Mouse (Mus musculus): Measurements from ENCODE around the gene Xylt1.

The Xylt1 gene

DNA sequence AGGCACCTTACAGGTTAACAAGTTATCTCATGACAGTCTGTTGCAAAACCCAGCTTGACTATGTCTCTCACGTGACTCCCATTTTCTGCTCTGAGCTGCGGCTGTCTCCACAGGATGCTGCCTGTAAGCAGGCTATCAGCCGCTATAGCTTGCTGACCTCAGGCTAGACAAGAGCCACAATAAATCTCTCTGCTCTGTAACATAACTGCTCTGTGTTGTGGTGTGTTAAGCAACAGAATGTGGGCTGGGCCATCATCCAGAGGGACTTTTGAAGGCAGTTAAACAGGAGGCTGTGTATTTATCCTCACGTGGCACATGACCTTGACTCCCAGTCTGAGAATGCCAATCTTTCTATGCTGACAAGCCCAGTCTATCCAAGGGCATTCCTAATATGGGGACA, 136.1 kb downstream of the Xylt1 start:
- no peak for DNase-seq (ENCODE audit: low spot score)

DNA sequence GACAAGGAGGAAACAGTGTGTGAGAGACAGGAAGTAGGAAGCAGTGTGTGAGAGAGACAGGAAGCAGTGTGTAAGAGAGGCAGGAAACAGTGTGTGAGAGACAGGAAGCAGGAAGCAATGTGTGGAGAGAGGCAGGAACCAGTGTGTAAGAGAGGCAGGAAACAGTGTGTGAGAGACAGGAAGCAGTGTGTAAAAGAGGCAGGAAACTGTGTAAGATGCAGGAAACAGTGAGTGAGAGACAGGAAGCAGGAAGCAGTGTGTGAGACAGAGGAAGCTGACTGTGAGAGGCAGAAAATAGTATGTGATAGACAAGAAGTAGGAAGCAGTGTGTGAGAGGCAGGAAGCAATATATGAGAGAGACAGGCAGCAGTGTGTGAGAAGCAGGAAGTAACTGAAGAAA, 140.6 kb downstream of the Xylt1 start:
- no peak for DNase-seq (ENCODE audit: low spot score)

DNA sequence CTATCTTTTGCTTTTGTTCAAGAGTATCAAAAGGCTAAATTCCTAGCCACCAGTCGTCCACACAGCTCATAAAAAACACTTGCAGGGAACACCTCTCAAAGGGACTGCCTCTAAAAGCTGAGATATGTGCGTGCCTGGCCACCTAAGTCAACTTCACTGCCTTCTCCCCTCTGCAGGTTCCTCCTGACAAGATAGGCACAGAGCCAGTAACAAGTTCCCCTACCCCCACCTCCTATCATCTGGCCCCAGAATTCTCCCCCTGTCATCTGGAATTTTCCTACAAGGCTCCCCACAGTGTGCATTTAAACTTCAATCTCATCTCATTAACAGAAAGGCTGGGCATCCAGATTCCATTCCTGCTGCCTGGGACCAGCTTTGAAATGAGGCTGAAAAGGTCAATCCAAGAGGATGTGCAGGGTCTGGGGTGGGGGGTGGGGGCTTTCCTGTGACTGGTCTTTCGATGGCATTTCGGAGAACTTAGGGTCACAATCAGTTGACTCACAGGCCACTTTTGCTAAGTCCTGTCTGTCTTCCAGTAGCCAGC, 141.4 kb downstream of the Xylt1 start:
- DNase-seq (ENCODE audit: low spot score): no peak

DNA sequence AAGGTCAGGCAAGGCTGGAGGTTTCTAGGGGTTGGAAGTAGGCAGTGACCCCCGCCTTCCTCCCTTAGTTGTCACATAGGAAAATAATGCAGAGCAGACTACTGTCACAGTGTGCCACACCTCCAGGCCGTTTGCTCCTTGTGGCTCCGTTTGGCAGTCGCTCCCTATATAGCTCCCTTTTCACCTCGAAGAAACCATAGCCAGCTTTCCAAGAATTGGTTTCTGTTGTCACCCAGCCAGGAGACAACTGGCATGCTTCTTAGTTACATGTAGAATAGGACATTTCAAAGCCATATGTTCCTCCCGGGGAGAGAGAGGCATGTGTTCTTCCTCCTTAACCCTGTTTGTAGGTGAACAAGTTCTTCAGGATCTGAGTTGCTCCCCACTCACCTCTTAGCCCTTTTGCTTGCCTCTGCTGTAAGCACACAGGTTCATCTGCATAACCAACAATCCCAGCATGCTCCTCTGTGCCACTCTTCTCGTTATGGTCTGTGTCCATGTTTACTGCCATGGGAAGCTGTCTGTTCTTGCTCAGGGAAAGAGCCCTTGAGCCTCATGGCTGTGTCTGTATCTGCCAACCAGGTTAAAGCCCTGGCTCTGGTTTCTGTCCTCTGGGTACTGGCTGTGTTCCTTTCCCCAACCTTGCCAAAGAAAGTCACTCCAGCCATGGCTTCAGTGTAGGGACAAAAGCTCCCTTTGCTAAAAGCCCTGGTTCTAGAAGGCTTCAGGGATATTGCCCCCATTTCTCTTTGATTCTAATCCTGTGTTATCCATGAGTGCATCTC, 143.8 kb downstream of the Xylt1 start:
- DNase-seq (ENCODE audit: low spot score): no peak

DNA sequence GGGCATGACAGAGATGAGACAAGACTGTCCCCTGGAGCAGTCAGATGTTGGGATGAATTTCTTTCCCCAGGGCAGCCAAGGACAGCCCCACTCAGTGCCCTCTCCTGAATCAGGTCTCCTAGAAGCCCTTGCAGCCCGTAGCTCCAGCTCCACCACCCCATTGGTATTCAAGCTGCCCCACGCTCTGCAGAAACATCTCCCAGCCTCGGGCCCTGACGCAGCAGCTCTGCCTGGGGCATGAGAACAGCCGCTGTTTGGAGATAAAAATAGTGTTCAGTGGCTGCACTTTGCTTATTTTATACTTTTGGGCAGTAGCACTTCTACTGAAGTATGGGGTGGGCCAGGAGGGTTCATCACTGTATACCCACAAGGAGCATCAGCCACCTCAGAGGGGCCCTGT, 144.9 kb downstream of the Xylt1 start:
- DNase-seq (ENCODE audit: low spot score): no peak

DNA sequence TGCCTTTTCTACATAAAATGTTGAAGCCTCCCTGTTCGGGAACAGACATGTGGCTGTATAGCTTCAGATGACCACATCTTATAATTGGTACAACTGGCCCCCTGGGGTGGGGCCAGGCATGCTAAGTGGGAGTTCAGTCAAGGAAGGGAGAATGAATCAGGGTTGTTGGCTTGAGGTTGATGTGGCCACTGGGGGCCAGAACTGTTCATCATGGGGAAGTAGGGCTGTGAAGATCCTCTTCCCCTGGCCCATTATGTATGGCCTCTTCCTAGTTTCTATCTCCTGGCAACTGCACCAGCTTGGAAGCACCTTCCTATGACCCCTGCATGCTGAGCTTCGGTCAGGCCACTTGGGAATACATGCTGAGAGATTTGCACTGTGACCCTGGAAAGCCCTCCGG, 145.8 kb downstream of the Xylt1 start:
- DNase-seq (ENCODE audit: low spot score): no peak

DNA sequence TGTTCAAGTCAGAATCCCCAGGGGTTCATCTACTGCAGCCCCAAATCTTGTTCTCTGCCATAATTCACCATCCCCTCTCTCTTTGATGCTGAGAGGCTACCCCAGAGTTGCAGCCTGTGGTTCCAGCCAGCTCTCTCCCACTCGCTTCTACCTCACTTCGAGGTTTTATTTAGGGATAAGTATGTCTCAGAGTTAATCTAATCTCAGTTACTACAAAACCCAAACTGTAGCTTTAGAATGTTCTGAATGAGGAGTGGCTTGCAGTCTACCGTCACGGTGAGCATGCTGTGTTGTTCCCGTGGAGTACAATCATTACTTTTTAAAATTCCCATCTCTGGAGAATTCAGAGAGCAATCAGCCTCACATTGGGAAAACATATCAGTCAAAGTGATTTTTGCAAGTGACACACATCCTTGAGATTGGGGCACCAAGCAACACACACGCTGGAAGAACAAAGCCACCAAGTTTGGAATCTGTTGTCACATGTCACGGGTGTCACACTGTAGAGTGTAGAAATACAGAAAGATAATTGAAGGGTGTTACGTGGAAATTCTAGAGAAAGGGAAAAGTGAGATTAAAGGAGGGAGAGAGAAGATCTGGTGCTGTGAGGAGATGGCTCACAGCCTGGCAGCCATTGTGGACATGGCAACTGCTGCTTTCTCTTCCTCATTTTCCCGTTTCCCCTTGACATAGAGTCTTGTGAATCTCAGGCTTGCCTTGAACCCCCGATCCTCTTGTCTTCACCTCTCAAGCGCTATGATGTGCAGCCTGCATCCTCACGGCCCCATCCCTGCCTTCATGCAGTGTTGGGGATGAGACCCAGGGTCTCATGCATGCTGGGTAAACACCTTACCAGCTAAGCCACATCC, 149.2 kb downstream of the Xylt1 start:
- no peak for DNase-seq (ENCODE audit: low spot score)

DNA sequence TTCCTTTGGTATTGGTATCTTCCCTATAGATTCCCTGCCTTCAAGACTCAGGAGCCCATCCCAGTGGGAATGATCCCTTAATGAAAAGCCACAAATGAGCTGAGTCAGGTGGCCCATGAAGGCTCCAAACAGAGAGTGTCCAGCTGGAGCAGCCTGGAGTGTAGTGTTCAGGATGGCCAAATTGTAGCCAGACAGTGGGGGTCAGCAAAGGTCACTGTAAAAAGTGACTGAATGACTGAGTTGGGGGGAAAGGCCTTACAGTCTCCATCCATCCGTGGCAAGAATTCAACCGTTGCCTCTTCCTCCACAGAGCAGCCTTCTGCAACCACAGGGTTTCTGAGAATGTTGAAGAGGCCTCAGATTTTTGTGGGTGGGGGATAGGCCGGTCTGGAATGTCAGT, 151.9 kb downstream of the Xylt1 start:
- DNase-seq (ENCODE audit: low spot score): no peak

DNA sequence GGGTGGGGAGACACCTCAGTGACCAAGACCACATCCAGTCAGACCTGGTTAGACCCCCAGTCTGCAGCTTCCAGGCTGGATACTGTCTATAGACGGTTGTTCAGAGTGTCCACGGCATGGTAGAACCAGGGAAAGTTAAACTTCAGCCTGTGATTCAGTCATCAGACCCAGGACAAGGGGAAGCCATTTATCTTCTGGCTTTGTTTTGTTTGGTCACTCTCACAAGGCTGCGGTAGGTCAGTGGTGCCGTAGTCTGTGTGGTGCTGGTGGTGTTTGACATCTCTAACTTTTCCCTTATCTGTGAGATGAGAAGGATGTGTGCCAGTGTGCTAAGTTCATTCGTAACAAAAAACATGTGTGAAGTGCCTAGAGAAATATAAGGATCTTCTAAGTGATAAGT, 152.4 kb downstream of the Xylt1 start:
- DNase-seq (ENCODE audit: low spot score): no peak

DNA sequence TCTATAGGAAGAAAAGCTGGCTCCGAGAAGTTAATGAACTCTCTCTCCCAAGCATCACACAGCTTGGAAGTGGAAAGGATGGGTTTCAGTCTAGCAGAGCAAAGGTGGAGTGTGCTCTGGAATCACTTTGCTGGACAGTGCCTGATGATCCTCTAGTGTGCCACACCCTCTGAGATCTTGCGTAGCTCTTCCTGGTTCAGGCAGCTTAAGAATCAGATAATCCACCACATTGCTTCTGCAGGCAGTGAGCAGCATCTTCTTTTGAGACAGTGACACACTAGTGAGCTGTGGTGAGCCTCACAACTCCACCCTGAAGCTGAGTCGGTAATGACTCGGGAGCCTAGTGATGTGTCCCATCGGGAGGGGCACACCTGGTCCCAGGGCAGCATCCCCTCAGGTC, 159.2 kb downstream of the Xylt1 start:
- DNase-seq (ENCODE audit: low spot score): no peak

DNA sequence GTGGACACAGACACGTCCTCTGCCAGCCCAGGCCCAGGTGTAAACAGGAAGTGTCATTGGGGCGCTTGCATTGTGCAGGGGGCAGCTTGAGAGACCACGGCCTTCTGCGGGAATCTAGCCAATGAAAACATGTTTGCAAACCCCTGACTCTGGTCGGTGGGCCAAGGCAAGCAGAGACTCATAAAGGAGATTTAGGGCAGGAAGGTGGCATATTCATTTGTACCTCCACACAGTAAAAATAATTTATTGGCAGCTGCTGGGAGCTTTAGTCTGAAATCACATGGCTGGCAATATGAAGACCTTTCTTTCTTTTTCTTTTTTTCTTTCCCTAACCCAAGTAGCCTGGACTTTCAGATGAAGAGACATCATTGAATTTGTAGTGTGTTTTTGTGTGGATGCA, 159.6 kb downstream of the Xylt1 start:
- no peak for DNase-seq (ENCODE audit: low spot score)

DNA sequence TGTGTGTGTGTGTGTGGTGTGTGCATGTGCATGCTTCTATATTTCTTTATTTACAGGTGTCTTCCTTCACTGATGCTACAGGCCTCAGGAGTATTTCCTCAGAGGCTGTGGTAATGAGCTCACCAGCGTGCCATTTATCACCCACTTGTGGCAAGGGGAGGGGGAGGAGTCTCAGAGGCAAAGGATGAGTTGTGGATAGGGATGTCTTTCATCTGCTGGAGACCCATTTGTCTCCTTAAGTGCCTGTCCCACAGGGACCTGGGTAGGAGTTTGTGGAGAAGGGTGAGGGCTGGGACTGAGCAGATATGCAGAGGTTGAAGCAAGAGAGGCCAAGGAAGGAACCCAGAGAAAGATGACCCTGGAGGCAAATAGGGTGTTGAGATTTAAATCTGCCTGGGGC, 160.3 kb downstream of the Xylt1 start:
- no peak for DNase-seq (ENCODE audit: low spot score)

DNA sequence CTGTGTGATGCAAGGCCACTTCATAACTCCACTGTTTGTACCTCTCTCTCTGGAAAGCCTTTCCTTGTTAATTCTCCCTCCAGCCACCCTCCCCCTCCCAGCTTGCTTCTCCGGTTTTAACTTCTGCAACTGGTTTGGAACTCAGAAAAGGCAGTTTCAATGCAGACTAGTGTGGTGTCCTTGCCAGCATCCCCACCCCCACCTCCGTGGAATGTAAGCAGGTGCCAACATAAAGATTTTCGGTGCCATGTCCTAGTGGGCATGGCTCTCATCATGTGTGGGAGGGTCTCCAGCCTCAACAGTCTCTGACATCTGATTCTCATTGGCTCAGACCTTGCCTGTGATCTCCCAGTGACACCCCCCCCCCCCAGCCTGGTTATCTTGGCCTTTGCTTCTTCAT, 160.9 kb downstream of the Xylt1 start:
- no peak for DNase-seq (ENCODE audit: low spot score)

DNA sequence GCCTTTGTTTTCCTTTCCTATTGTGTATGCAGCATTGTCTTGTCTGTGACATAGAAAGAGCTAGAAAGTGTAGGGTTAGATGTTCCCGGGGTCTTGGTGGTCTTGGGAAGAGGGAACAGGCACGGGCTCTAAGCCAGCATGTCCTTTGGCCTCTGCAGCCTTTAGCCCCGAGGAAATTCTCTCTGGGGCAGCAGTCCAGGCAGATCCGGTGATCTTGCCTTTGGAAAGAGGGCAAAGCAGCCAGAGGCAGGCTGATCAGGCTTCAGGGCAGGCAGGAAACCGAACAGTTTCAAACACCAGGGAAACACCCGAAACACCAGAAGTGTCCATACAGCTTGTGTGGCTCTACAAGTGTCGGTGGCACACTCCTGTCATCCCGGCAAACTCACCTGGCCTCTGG, 162.3 kb downstream of the Xylt1 start:
- no peak for DNase-seq (ENCODE audit: low spot score)

DNA sequence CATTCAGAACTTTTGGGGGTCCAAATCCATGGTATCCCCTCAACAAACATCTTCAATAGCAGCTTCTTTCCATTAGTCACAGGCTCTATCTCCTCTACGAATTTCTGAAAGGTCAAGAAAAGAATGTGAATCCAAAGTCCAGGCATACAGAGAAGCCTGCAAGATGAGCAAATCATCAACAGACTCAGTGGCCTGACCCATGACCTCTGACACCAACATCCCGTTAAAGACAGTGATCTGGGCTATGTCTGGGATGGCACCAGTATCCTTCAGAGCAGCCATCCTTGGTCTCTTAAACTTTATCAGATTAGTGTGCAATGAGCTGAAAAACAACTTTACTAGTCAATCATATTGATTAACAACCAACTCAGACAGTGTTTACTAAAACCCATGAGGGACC, 163.3 kb downstream of the Xylt1 start:
- DNase-seq (ENCODE audit: low spot score): no peak

DNA sequence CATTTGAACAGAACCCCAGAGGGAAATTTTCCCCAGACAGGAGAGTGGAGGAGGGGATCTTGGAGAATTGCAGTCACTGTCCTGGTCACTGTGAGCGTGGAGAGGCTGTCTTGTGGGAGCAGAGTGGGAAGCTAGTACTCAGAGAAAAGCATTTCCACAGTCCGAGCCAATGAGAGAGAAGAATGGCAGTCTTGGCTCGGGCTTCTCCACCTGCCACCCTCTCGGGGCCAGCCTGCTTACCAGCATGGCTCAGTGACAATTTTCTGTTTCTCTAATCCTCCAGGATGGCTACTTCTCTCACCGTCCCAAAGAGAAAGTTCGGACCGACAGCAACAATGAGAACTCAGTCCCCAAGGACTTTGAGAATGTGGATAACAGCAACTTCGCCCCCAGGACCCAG, 167.5 kb downstream of the Xylt1 start:
- DNase-seq (ENCODE audit: low spot score): no peak

DNA sequence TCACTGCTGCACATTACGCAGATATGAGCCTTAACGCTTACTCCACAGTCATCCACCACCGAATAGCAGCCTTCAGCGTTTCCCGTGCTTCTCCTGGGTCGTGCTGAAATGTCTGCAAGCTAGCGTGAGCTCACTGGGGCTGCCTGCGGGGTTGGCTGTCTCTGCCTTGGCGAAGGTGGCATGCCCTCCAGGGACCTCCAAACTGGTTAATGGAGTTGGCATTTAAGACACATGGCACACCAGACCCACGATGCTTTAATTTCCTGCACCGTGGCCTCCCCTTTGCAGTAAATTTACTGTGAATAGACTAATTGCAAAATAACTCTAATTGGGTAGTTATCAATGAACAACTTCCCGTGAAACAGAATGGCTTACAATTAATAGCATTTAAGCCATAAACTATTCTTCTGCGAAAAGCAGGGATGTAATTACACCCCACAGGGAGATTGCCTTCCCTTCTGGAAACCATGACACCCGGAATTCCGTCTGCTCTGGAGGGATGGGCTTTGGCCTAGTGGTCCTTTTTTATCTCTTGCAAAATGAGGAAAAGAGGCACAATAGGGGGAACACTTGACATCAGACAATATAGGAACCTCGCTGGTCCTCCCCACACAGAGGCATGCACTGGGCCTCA, 170.3 kb downstream of the Xylt1 start:
- DNase-seq (ENCODE audit: low spot score): no peak

DNA sequence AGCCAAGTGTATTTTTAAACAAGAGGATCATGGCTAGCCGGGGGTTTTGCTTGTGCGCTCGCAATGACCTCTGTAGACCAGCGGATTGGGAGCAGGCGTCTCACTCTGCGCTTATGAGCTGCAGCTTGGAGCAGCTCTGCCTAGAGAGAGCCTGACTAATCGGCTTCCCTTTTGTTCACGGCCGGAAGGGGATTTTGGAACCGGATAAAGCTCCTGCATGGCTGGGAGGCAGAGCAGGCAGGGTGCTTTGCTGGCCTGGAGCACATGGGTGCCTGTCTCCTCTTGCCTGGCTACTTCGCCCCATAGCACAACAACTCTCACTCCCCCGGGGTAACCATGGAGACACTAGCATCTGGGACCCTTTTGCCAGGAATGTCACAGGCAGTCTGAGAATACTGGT, 172.4 kb downstream of the Xylt1 start:
- no peak for DNase-seq (ENCODE audit: low spot score)

DNA sequence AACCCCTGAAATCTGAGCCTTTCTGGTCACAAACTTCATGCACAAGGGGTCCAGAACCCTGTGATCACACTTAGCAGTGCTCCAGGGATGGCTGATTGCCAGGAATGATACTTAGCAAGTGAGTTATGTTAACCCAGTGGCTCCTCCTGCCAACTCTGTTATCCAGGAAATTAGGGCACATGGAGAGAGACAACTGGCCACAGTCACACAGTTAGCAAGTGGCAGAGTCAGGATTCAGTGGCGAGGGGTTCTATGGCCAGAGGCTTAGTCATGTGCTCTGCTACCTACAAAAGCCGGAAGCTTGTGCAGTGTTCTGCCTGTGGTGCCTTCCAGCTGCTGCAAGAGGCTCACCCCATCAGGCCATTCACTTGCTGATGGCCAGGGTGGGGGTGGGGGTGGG, 175.0 kb downstream of the Xylt1 start:
- DNase-seq (ENCODE audit: low spot score): no peak

DNA sequence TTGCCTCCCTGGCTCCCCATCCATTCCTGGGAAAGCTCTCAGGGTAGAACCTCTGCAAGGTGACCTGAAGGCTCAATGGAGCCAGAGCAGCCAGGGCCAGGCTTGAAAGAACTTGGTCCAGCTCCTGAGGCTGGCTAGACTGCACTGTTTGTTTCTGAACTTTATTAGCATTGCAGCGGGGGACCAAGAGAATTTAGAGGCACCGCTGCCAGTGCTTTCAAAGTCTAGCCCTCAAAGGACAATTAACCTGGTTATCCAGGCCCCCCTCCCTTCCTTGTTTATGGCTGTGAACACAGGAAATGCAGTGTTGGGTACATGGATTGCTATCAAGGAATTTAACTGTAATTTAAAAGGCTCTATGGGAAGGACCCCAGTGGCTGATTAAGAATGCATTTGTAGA, 177.4 kb downstream of the Xylt1 start:
- DNase-seq (ENCODE audit: low spot score): no peak

DNA sequence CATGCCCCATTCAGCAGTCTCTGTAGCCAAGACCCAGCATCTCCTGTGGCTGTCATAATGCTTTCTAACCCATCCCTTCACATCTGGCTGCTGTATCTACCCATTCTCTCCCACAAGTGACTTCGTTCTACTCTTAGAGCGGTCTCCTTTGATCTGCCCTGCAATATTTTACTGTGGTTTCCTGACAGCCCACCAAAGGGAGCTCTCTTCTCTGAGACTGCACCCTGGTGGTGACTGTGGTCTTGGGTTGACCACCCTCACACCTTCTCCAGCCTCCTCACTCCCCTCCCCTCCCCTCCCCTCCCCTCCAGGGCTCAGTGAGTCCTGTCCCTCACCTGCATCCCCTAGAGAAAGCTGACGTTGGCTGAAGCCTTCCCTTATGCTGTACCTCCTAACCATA, 178.3 kb downstream of the Xylt1 start:
- DNase-seq (ENCODE audit: low spot score): no peak

DNA sequence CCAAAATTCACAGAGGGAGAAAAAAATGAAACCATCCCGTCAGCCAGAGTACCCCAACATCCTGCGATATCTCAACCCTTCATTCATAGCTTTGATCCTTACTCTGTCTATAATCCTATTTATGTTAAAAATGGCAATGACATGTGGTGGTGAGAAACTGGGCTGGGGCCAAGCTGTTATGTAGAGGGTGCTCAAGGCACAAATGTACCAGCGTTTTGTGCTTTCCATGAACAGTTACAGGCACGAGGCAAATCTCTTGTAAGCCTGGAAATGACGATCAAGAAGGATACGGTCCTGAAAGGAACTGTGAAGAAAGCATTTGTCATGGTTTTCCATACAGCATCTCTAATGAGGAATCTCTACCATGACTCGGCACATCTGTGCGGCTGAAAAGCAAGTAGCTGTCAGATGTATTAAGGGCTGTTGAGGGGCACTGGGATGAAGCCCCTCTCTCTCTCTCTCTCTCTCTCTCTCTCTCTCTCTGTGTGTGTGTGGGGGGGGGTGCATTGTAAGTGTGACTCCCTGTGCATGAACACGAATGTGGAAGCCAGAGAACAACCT, 183.2 kb downstream of the Xylt1 start:
- DNase-seq (ENCODE audit: low spot score): no peak

DNA sequence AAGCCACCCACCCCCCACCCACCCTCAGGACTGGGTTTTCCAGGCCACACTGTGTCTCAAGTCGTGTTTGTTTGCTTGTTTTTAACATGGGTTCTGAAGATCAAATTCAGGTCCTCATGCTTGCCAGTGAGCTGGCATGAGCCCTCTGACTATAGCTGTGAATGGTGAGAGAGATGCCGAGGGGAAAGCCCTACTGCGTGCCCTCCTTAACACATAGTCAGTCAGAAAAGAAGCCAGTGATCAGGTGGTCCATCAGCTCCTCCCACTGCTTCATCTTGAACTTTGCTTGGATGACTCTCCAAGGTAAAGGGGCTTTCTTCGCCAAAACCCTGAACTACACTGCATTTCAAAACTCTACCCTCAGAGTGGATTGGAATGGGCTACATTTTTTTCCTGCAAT, 183.8 kb downstream of the Xylt1 start:
- no peak for DNase-seq (ENCODE audit: low spot score)

Measured in lung, postnatal 25 days (tissue).